Mouse (Mus musculus): Measurements from ENCODE around the gene Mmp14.

Mmp14 gene

GRCm38 (mm10) chr14:54464293-54465005, 33.0 kb downstream of the Mmp14 start:
- Histone ChIP-seq H3K4me1 (replicated peaks; ENCODE audit: low read depth, low read length) (peaks cover 41% of the 10 kb centered on the region), H3K27me3 (ENCODE audit: insufficient read depth, low read length) (no peaks in the 10 kb centered on the region), H3K4me3 (replicated peaks; ENCODE audit: low read length) (peak overlapping the region; percentile 96), H3K9me3 (ENCODE audit: low read length) (no peaks in the 10 kb centered on the region), H3K36me3 (ENCODE audit: insufficient read depth, low read length) (peaks cover 39% of the 10 kb centered on the region)
- TF ChIP-seq NANOG (IDR thresholded peaks at IDR 0.05; ENCODE audit: borderline replicate concordance, low read length) (no peak), POU5F1 (IDR thresholded peaks at IDR 0.05; ENCODE audit: borderline replicate concordance, low read length) (no peak), CTCF (conservative IDR thresholded peaks at IDR 0.05; ENCODE audit: low read length) (peak; percentile 56)

- no peaks in the 10 kb centered on the region for H3K9me3 ChIP-seq (ENCODE audit: low read length)
- H3K27me3 ChIP-seq (ENCODE audit: insufficient read depth, low read length) = peaks cover 18% of the 10 kb centered on the region
- TF ChIP-seq CTCF (conservative IDR thresholded peaks at IDR 0.05; ENCODE audit: low read length) (no peak), NANOG (IDR thresholded peaks at IDR 0.05; ENCODE audit: borderline replicate concordance, low read length) (no peak), POU5F1 (IDR thresholded peaks at IDR 0.05; ENCODE audit: borderline replicate concordance, low read length) (no peak)
- no peak overlapping the region for H3K4me3 ChIP-seq (replicated peaks; ENCODE audit: low read length)
- H3K4me1 ChIP-seq (replicated peaks; ENCODE audit: low read depth, low read length) = peaks cover 39% of the 10 kb centered on the region
- peaks cover 44% of the 10 kb centered on the region for H3K36me3 ChIP-seq (ENCODE audit: insufficient read depth, low read length)
Measured at GRCm38 (mm10) chr14:54471467-54471866, 40.1 kb downstream of the Mmp14 start.

- Histone ChIP-seq H3K4me1 (replicated peaks; ENCODE audit: low read depth, low read length) (peaks cover 43% of the 10 kb centered on the region), H3K4me3 (replicated peaks; ENCODE audit: low read length) (no peak overlapping the region), H3K27me3 (ENCODE audit: insufficient read depth, low read length) (peaks cover 30% of the 10 kb centered on the region), H3K9me3 (ENCODE audit: low read length) (no peaks in the 10 kb centered on the region), H3K36me3 (ENCODE audit: insufficient read depth, low read length) (peaks cover 32% of the 10 kb centered on the region)
- TF ChIP-seq NANOG (IDR thresholded peaks at IDR 0.05; ENCODE audit: borderline replicate concordance, low read length) (no peak), CTCF (conservative IDR thresholded peaks at IDR 0.05; ENCODE audit: low read length) (no peak), POU5F1 (IDR thresholded peaks at IDR 0.05; ENCODE audit: borderline replicate concordance, low read length) (no peak)
Measured at GRCm38 (mm10) chr14:54472671-54473070, 41.3 kb downstream of the Mmp14 start.

GRCm38 (mm10) chr14:54474744-54475143, 43.3 kb downstream of the Mmp14 start:
- Histone ChIP-seq H3K4me1 (replicated peaks; ENCODE audit: low read depth, low read length) (peaks cover 31% of the 10 kb centered on the region), H3K9me3 (ENCODE audit: low read length) (no peaks in the 10 kb centered on the region), H3K4me3 (replicated peaks; ENCODE audit: low read length) (no peak overlapping the region), H3K36me3 (ENCODE audit: insufficient read depth, low read length) (peaks cover 11% of the 10 kb centered on the region), H3K27me3 (ENCODE audit: insufficient read depth, low read length) (peaks cover 49% of the 10 kb centered on the region)
- TF ChIP-seq POU5F1 (IDR thresholded peaks at IDR 0.05; ENCODE audit: borderline replicate concordance, low read length) = no peak
- TF ChIP-seq NANOG (IDR thresholded peaks at IDR 0.05; ENCODE audit: borderline replicate concordance, low read length) = no peak
- no peak for TF ChIP-seq CTCF (conservative IDR thresholded peaks at IDR 0.05; ENCODE audit: low read length)

GRCm38 (mm10) chr14:54475941-54476844, 44.8 kb downstream of the Mmp14 start, which contains the start of gene Rem2:
Gene Rem2 (plus strand): TSS chr14:54476100.
- peaks cover 64% of the 10 kb centered on the region for H3K27me3 ChIP-seq (ENCODE audit: insufficient read depth, low read length)
- H3K36me3 ChIP-seq (ENCODE audit: insufficient read depth, low read length) = no peaks in the 10 kb centered on the region
- H3K4me1 ChIP-seq (replicated peaks; ENCODE audit: low read depth, low read length) = peaks cover 31% of the 10 kb centered on the region
- TF ChIP-seq CTCF (conservative IDR thresholded peaks at IDR 0.05; ENCODE audit: low read length) (no peak), POU5F1 (IDR thresholded peaks at IDR 0.05; ENCODE audit: borderline replicate concordance, low read length) (no peak), NANOG (IDR thresholded peaks at IDR 0.05; ENCODE audit: borderline replicate concordance, low read length) (no peak)
- no peaks in the 10 kb centered on the region for H3K9me3 ChIP-seq (ENCODE audit: low read length)
- H3K4me3 ChIP-seq (replicated peaks; ENCODE audit: low read length) = peak within 1 kb of the TSS; percentile 72

- Histone ChIP-seq H3K9me3 (ENCODE audit: low read length) (no peaks in the 10 kb centered on the region), H3K4me1 (replicated peaks; ENCODE audit: low read depth, low read length) (peaks cover 31% of the 10 kb centered on the region), H3K36me3 (ENCODE audit: insufficient read depth, low read length) (no peaks in the 10 kb centered on the region), H3K4me3 (replicated peaks; ENCODE audit: low read length) (no peak overlapping the region), H3K27me3 (ENCODE audit: insufficient read depth, low read length) (peaks cover 68% of the 10 kb centered on the region)
- TF ChIP-seq POU5F1 (IDR thresholded peaks at IDR 0.05; ENCODE audit: borderline replicate concordance, low read length) (no peak), CTCF (conservative IDR thresholded peaks at IDR 0.05; ENCODE audit: low read length) (no peak), NANOG (IDR thresholded peaks at IDR 0.05; ENCODE audit: borderline replicate concordance, low read length) (no peak)
Measured at GRCm38 (mm10) chr14:54477172-54477909, 45.9 kb downstream of the Mmp14 start.

GRCm38 (mm10) chr14:54479451-54479920, 48.1 kb downstream of the Mmp14 start:
- no peak for TF ChIP-seq NANOG (IDR thresholded peaks at IDR 0.05; ENCODE audit: borderline replicate concordance, low read length)
- no peak for TF ChIP-seq CTCF (conservative IDR thresholded peaks at IDR 0.05; ENCODE audit: low read length)
- TF ChIP-seq POU5F1 (IDR thresholded peaks at IDR 0.05; ENCODE audit: borderline replicate concordance, low read length) = no peak
- H3K4me1 ChIP-seq (replicated peaks; ENCODE audit: low read depth, low read length) = peaks cover 31% of the 10 kb centered on the region
- H3K27me3 ChIP-seq (ENCODE audit: insufficient read depth, low read length) = peaks cover 71% of the 10 kb centered on the region
- peak overlapping the region; percentile 76 for H3K4me3 ChIP-seq (replicated peaks; ENCODE audit: low read length)
- no peaks in the 10 kb centered on the region for H3K9me3 ChIP-seq (ENCODE audit: low read length)
- no peaks in the 10 kb centered on the region for H3K36me3 ChIP-seq (ENCODE audit: insufficient read depth, low read length)

All from E14TG2a.4 (cell line).